Mouse (Mus musculus) forebrain, embryonic 14.5 days (tissue): ENCODE measurements at regions not wholly inside any gene's neighbourhood (a gene's known extent, or its start where the extent isn't known, plus 50 kb on each side); places are given as distances from the start of the nearest gene placed in this dataset.

Source experiments
- ATAC-seq: fragments of 200-750 bp; cut with Nextera tagmentation; 2 replicates; pipeline ENCODE4 v1.8.0; 2017; ENCODE audit warnings: mild to moderate bottlenecking, moderate library complexity
- DNase-seq: peaks from one replicate; pipeline ENCODE4 v3.0.0-alpha.2; 2015; ENCODE audit warnings: low spot score
- H3K27ac ChIP-seq: fragments of 300-500 bp; sonication (generic); 2 replicates; pipeline ENCODE4 v1.5.1; 2014; ENCODE audit warnings: low read depth, mild to moderate bottlenecking, control low read depth, low read length, moderate library complexity
- H3K27me3 ChIP-seq: fragments of 300-500 bp; sonication (generic); replicated peaks from 2 replicates; pipeline ENCODE4 v1.6.1; 2014; ENCODE audit warnings: low read length, control low read depth, mixed read lengths; ENCODE audit not compliant: control insufficient read depth, insufficient read depth
- H3K36me3 ChIP-seq: fragments of 300-500 bp; sonication (generic); 2 replicates; pipeline ENCODE4 v1.6.1; 2014; ENCODE audit warnings: low read length, control low read depth; ENCODE audit not compliant: control insufficient read depth, insufficient read depth
- H3K4me1 ChIP-seq: fragments of 300-500 bp; sonication (generic); 2 replicates; pipeline ENCODE4 v1.6.1; 2014; ENCODE audit warnings: antibody characterized with exemption, low read length, control low read depth; ENCODE audit not compliant: control insufficient read depth, insufficient read depth
- H3K4me2 ChIP-seq: fragments of 300-500 bp; sonication (generic); 2 replicates; pipeline ENCODE4 v1.6.1; 2014; ENCODE audit warnings: mild to moderate bottlenecking, control low read depth, low read length
- H3K4me3 ChIP-seq: fragments of 300-500 bp; sonication (generic); 2 replicates; pipeline ENCODE4 v1.5.1; 2014; ENCODE audit warnings: low read depth, low read length, control low read depth
- H3K9ac ChIP-seq: fragments of 300-500 bp; sonication (generic); 2 replicates; pipeline ENCODE4 v1.6.1; 2014; ENCODE audit warnings: mild to moderate bottlenecking, low read length, control low read depth, moderate library complexity
- H3K9me3 ChIP-seq: fragments of 300-500 bp; sonication (generic); replicated peaks from 2 replicates; pipeline ENCODE4 v1.6.1; 2016; ENCODE audit warnings: low read length, control low read depth, mixed read lengths; ENCODE audit not compliant: control insufficient read depth
- WGBS: fragments of 180-500 bp; shearing (Covaris S2); extraction: QIAGEN DNeasy Blood & Tissue Kit; methylation state at CpG from one replicate; pipeline ENCODE4 v1.1.7; 2014; 5-methylcytosine and 5-hydroxymethylcytosine counted together

DNA sequence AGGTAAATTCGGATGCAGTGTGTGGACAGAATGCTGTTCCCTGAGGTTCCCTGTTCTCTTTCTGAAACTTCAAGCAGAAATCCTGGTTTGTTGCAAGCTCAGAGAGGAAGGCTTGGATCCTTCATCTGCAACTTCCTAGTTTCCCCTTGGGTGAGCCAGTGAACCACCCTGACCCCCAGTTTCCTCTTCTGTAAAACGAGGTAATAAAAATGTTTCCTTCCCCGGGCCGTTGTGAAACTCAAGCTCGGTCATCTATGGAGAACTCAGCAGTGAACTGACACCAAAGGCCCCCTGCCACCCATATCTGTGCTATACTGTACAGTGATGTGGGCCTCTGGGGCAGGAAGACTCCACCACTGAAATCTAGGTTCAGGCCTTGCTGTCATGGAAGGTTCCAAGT lies 185.0 kb downstream of the Gadd45g start:
- no peak for DNase-seq
- H3K9me3 ChIP-seq, result no peaks in the 10 kb centered on the region

DNA sequence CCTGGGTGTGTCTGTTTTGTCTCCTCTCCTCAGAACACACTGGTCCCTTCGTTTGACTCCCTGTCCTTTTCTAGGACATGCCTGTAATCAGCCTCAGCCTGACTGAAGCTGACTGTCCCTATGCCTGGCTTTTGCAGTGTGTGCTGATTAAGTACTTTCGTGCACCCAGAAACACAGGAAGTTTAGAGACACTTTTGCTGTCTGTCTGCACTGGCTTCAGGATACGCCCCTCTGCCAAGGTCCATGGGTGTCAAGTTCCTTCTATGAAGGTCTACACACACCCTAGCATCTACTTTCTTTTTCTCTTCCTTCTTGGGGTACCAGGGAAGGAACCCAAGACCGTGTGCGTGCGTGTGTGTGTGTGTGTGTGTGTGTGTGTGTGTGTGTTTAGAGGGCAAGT lies 189.3 kb downstream of the Gadd45g start:
- H3K9ac ChIP-seq, result no peak overlapping the region
- no peaks in the 10 kb centered on the region for H3K36me3 ChIP-seq
- no peak overlapping the region for H3K27ac ChIP-seq
- H3K4me1 ChIP-seq, result peaks cover 10% of the 10 kb centered on the region; the same call in 1 of the 2 replicates
- H3K9me3 ChIP-seq, result no peaks in the 10 kb centered on the region
- H3K4me2 ChIP-seq, result no peak overlapping the region
- 87% methylated on average over 6 of the region's 6 CpGs for WGBS
- no peak for DNase-seq
- no peak for ATAC-seq
- H3K27me3 ChIP-seq, result no peaks in the 10 kb centered on the region
- H3K4me3 ChIP-seq, result no peak overlapping the region

More for the DNA sequence above, 185.0 kb downstream of the Gadd45g start:
- Histone ChIP-seq H3K4me2 (no peak overlapping the region), H3K36me3 (no peaks in the 10 kb centered on the region), H3K4me1 (0 out of 2 replicates have a peak, but pooled peaks cover 3% of the 10 kb centered on the region), H3K27ac (no peak overlapping the region), H3K4me3 (no peak overlapping the region), H3K27me3 (no peaks in the 10 kb centered on the region), H3K9ac (no peak overlapping the region)
- 90% methylated on average over 5 of the region's 5 CpGs for WGBS
- no peak for ATAC-seq

GRCm38 (mm10) chr13:52036351-52036750 lies 189.9 kb downstream of the Gadd45g start:
- Histone ChIP-seq H3K4me3 (no peak overlapping the region), H3K9me3 (no peaks in the 10 kb centered on the region), H3K27ac (no peak overlapping the region), H3K4me1 (peaks cover 10% of the 10 kb centered on the region; the same call in 1 of the 2 replicates), H3K4me2 (no peak overlapping the region), H3K27me3 (no peaks in the 10 kb centered on the region), H3K9ac (no peak overlapping the region), H3K36me3 (no peaks in the 10 kb centered on the region)
- DNase-seq, result peak; percentile 33
- WGBS, result 60% methylated on average over 5 of the region's 5 CpGs
- no peak for ATAC-seq

GRCm38 (mm10) chr13:52037218-52037617 lies 190.7 kb downstream of the Gadd45g start:
- Histone ChIP-seq H3K9me3 (no peaks in the 10 kb centered on the region), H3K27ac (no peak overlapping the region), H3K4me2 (no peak overlapping the region), H3K4me3 (no peak overlapping the region), H3K36me3 (no peaks in the 10 kb centered on the region), H3K27me3 (no peaks in the 10 kb centered on the region), H3K9ac (no peak overlapping the region), H3K4me1 (peaks cover 10% of the 10 kb centered on the region; the same call in 1 of the 2 replicates)
- no peak for DNase-seq
- 59% methylated on average over 13 of the region's 13 CpGs for WGBS
- no peak for ATAC-seq

DNA sequence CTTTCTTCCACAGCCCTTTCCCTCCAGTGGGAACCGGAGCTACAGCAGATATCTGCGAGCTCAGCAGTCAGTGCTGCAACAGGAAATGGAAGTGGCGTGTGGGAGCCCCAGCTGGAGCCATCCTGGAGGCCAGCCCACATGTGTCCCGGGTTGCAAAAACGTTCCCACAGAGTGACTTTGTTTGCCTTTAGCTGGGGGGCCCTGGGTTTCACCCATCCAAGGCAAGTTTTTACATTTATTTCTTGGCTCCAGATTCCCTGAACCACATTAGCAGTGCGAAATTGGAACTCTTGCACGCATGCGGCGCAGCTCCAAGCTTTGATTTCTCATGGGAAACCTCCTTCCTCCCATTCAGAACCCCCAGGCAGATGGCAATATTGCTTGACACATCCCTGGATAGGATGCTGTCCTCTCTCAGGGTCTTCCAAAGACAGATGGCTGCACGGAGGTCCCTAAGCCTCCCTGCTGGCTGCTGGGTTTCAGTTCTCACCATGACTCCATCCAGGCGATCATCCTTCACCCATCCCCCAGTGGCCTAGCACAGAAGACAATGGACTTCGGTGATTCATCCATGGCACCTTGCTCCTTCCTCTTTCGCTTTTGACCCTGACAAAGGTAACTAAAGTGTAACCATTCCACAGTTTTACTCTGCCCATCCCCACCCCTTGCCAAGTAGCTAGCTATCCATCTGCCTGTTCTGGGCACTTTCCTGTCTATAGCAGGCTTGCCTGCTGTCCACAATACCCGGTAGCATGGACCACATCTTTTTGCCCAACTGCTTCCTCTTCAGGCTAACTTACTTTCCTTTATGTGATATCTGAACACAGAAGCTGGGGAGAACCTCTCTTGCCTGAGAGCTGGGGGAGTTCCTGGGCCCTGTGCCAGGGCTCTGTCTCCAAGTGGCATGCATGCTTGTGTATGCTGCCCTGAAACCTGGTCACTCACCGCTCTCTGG lies 195.3 kb downstream of the Gadd45g start:
- Histone ChIP-seq H3K27me3 (no peaks in the 10 kb centered on the region), H3K4me2 (no peak overlapping the region), H3K36me3 (no peaks in the 10 kb centered on the region), H3K9ac (no peak overlapping the region), H3K4me1 (peaks cover 7% of the 10 kb centered on the region; the same call in 1 of the 2 replicates), H3K27ac (peak overlapping the region; percentile 27; the same call in 1 of the 2 replicates), H3K4me3 (no peak overlapping the region), H3K9me3 (no peaks in the 10 kb centered on the region)
- peak; percentile 72 for DNase-seq
- peak; percentile 56; the same call in 1 of the 2 replicates for ATAC-seq
- 68% methylated on average over 15 of the region's 15 CpGs for WGBS

DNA sequence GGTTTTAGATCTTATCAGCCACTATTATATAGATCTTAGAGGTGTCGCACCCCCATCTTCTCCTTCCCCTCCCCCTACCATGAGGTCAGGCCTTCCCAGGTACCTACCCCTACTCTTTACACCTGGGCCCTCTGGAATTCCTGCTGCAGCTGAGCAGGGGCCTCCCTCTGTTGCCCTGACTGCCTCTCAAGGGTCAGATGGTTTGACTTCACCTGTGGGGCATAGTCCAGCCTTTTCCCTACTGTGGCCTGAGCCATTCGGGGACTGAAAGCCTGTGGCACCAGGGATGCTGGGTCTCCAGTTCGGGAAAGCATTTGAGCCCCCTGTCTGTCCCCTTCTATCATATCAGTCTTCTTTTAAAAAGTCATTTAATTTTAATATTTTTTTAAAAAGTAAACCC lies 196.4 kb downstream of the Gadd45g start:
- 96% methylated on average over 3 of the region's 3 CpGs for WGBS
- no peaks in the 10 kb centered on the region for H3K27me3 ChIP-seq
- no peak for ATAC-seq
- no peaks in the 10 kb centered on the region for H3K36me3 ChIP-seq
- H3K4me1 ChIP-seq, result peaks cover 5% of the 10 kb centered on the region; the same call in 1 of the 2 replicates
- no peaks in the 10 kb centered on the region for H3K9me3 ChIP-seq
- DNase-seq, result no peak
- H3K9ac ChIP-seq, result no peak overlapping the region
- no peak overlapping the region for H3K4me3 ChIP-seq
- H3K27ac ChIP-seq, result no peak overlapping the region
- no peak overlapping the region for H3K4me2 ChIP-seq

- Histone ChIP-seq H3K27ac (no peak overlapping the region), H3K36me3 (no peaks in the 10 kb centered on the region), H3K4me1 (peaks cover 5% of the 10 kb centered on the region; the same call in 1 of the 2 replicates), H3K4me2 (no peak overlapping the region), H3K4me3 (no peak overlapping the region), H3K9me3 (no peaks in the 10 kb centered on the region), H3K9ac (no peak overlapping the region), H3K27me3 (no peaks in the 10 kb centered on the region)
- DNase-seq (no peak), ATAC-seq (no peak)
- WGBS, result 78% methylated on average over 3 of the region's 3 CpGs
Observed at GRCm38 (mm10) chr13:52043916-52044315, 197.4 kb downstream of the Gadd45g start.

DNA sequence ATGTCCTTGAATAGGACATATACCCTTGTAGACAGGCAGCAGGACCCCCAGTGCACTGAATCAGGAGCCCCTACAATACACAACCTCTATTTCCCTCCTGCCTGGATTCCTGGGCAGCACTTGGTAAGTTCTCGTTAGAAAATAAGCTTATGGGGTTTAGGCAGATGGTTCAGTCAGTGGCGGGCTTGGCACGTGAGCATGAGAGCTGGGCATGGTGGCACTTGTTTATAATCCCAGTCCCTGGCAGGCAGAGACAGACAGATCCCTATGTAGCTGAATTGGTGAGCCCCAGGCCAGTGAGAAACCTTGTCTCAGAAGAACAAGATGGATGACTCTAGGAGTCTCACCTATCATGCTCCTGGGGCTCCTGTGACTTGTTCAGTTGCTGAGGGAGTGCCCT lies 198.9 kb downstream of the Gadd45g start:
- Histone ChIP-seq H3K4me2 (no peak overlapping the region), H3K4me3 (no peak overlapping the region), H3K9me3 (no peaks in the 10 kb centered on the region), H3K27ac (no peak overlapping the region), H3K9ac (no peak overlapping the region), H3K4me1 (peaks cover 5% of the 10 kb centered on the region; the same call in 1 of the 2 replicates), H3K27me3 (no peaks in the 10 kb centered on the region), H3K36me3 (no peaks in the 10 kb centered on the region)
- 57% methylated on average over 3 of the region's 3 CpGs for WGBS
- ATAC-seq (0 out of 2 replicates have a peak, but pooled peaks have one; percentile 24), DNase-seq (peak; percentile 66)

DNA sequence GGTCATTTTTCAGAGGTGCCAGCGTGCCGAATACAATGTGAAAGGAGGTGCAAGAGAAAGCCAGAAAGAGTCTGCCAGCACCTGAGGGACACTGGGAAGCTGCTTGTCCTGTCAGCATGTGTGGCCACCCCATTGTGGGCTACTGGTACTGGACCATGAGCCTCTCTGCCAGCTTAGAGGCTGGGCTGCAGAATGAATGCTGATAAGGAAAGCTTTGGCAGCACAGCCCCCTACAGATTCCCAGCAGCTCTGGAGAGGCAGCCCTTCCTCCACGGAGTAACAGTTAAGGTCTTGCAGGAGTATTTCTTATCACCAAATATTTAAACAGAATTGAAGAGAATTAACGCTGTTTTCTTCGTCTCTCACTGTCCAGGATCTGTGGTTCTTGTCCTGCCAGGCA lies 199.5 kb downstream of the Gadd45g start:
- Histone ChIP-seq H3K9ac (no peak overlapping the region), H3K4me3 (no peak overlapping the region), H3K27me3 (no peaks in the 10 kb centered on the region), H3K27ac (no peak overlapping the region), H3K4me2 (no peak overlapping the region), H3K9me3 (no peaks in the 10 kb centered on the region), H3K36me3 (no peaks in the 10 kb centered on the region), H3K4me1 (peaks cover 5% of the 10 kb centered on the region; the same call in 1 of the 2 replicates)
- ATAC-seq (no peak), DNase-seq (peak; percentile 38)
- WGBS, result 69% methylated on average over 5 of the region's 5 CpGs
